Mouse (Mus musculus) limb, embryonic 11.5 days (tissue): ENCODE measurements around the gene Lcn5. TPM values are rescaled to one million over a fixed set of nuclear protein-coding genes. Genes with fewer than 3 reads are reported as not detected.

Experiments
- ATAC-seq: fragments of 200-750 bp; cut with Nextera tagmentation; 2 replicates; pipeline ENCODE4 v1.8.0; 2017; ENCODE audit warnings: low read depth; ENCODE audit not compliant: insufficient number of reproducible peaks, low FRiP score, low TSS enrichment
- DNase-seq: peaks from one replicate; pipeline ENCODE4 v3.0.0-alpha.2; 2015; ENCODE audit warnings: low spot score
- H3K27ac ChIP-seq: fragments of 300-500 bp; sonication (generic); replicated peaks from 2 replicates; pipeline ENCODE4 v1.5.1; 2014; ENCODE audit warnings: low read depth, mild to moderate bottlenecking, low read length
- H3K27me3 ChIP-seq: fragments of 300-500 bp; sonication (generic); 2 replicates; pipeline ENCODE4 v1.6.1; 2014; ENCODE audit warnings: mild to moderate bottlenecking, low read length, mixed read lengths; ENCODE audit not compliant: control insufficient read depth, insufficient read depth
- H3K36me3 ChIP-seq: fragments of 300-500 bp; sonication (generic); 2 replicates; pipeline ENCODE4 v1.6.1; 2014; ENCODE audit warnings: mild to moderate bottlenecking, low read length, moderate library complexity, mixed read lengths; ENCODE audit not compliant: control insufficient read depth, insufficient read depth
- H3K4me1 ChIP-seq: fragments of 300-500 bp; sonication (generic); 2 replicates; pipeline ENCODE4 v1.6.1; 2014; ENCODE audit warnings: low read length, mixed read lengths; ENCODE audit not compliant: control insufficient read depth, insufficient read depth
- H3K4me2 ChIP-seq: fragments of 300-500 bp; sonication (generic); 2 replicates; pipeline ENCODE4 v1.6.1; 2014; ENCODE audit warnings: low read depth, mild to moderate bottlenecking, moderate library complexity; ENCODE audit not compliant: severe bottlenecking
- H3K4me3 ChIP-seq: fragments of 300-500 bp; sonication (generic); 2 replicates; pipeline ENCODE4 v1.5.1; 2014; ENCODE audit warnings: low read depth, low read length
- H3K9ac ChIP-seq: fragments of 300-500 bp; sonication (generic); 2 replicates; pipeline ENCODE4 v1.6.1; 2014; ENCODE audit warnings: mild to moderate bottlenecking, low read length
- H3K9me3 ChIP-seq: fragments of 300-500 bp; sonication (generic); 2 replicates; pipeline ENCODE4 v1.6.1; 2016; ENCODE audit warnings: low read length; ENCODE audit not compliant: control insufficient read depth
- WGBS: fragments of 180-500 bp; shearing (Covaris S2); extraction: QIAGEN DNeasy Blood & Tissue Kit; methylation state at CpG from one replicate; pipeline ENCODE4 v1.1.7; 2014; 5-methylcytosine and 5-hydroxymethylcytosine counted together
- polyA plus RNA-seq: library from polyadenylated mRNA; unstranded; fragments of >200 nt; fragmentation: Nextera tagmentation; extraction: Ambion mirVana; gene quantifications from 2 replicates; pipeline ENCODE4 v1.2.1, GENCODE M21; 2014

Gene Lcn5
- not detected in 2 replicates for polyA plus RNA-seq

DNA sequence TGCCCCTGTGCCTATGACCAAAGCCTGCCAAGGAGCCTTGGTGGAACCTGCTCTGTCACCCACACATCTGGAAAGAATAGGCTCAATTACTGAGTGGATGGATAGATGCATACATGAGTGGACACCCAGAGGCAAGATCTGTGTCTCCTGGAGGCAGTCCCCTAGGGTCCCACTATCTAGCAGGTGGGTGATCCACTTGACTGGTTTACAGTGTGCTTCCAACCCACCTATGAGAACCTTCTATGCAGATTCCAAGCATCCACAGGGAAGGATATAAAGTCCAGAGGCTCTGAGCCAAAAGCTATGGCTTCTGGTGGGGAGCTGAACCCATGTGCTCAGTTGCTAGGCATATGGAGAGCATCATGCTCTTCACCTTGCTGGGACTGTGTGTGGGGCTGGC is at the start of gene Lcn5:
Gene Lcn5 (plus strand): TSS at position 301 of the 400 bp plus-strand sequence.
- ATAC-seq (no peak), DNase-seq (no peak)
- Histone ChIP-seq H3K9me3 (no peaks in the 10 kb centered on the region), H3K9ac (no peak within 1 kb of the TSS), H3K4me2 (no peak within 1 kb of the TSS), H3K4me1 (no peaks in the 10 kb centered on the region), H3K4me3 (no peak within 1 kb of the TSS), H3K27me3 (no peaks in the 10 kb centered on the region), H3K36me3 (no peaks in the 10 kb centered on the region), H3K27ac (no peak within 1 kb of the TSS)

DNA sequence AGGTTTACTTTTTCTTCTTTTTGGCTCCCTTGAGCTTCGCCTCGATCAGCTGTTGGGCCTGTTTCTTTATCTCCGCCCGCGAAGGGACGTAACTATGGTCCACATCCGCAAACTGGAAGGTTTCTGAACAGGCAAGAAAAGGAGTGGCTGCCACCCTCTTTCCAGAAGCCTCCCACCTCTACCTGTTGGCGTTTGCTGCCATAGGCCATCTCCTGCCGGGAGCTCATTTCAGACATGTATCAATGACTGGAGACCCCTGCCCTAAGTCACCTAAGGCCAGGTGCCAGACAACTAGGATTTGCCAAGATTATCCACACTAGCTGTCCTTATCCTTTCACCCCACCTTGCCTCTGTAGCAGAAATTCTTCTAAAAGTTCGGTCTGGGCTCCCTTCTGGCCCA is 49.1 kb upstream of the Lcn5 start:
- H3K27ac ChIP-seq = peak overlapping the region; percentile 93; the same call in 1 of the 2 replicates
- H3K4me2 ChIP-seq = peak overlapping the region; percentile 53; the same call in 1 of the 2 replicates
- no peaks in the 10 kb centered on the region for H3K36me3 ChIP-seq
- H3K4me1 ChIP-seq = peaks cover 3% of the 10 kb centered on the region
- ATAC-seq (peak; percentile 2; the same call in 1 of the 2 replicates), DNase-seq (no peak)
- peak overlapping the region; percentile 98 for H3K9ac ChIP-seq
- H3K9me3 ChIP-seq = no peaks in the 10 kb centered on the region
- WGBS = 65% methylated on average over 10 of the region's 10 CpGs
- peaks cover 6% of the 10 kb centered on the region; the same call in 1 of the 2 replicates for H3K27me3 ChIP-seq
- H3K4me3 ChIP-seq = peak overlapping the region; percentile 99

DNA sequence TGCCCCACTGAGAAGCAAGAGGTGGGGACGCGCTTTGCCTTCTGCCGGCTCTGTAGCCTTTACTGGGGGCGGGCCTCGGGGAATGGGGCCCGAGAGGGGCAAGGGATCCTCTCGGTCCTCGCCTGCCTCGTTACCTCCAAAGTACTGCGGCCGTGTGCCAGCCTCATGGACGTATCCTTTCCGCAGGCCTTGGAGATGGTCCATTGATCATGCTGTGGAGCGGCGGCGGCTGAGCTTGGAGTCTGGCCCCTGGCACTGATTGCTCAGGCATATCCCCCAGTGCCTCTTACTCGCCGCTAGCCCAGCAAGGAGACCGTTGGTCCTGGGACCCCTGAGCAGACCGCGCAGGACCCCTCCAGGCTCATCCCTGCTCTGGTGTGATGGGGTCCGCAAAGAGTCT is 41.4 kb upstream of the Lcn5 start:
- H3K36me3 ChIP-seq = no peaks in the 10 kb centered on the region
- 0 out of 2 replicates have a peak, but pooled peaks cover 3% of the 10 kb centered on the region for H3K4me1 ChIP-seq
- peaks cover 38% of the 10 kb centered on the region for H3K27me3 ChIP-seq
- 19% methylated on average over 22 of the region's 22 CpGs for WGBS
- peak; percentile 28 for DNase-seq
- 0 out of 2 replicates have a peak overlapping the region, but pooled peaks have one; percentile 40 for H3K9ac ChIP-seq
- H3K27ac ChIP-seq = no peak overlapping the region
- ATAC-seq = no peak
- no peak overlapping the region for H3K4me3 ChIP-seq
- H3K4me2 ChIP-seq = peak overlapping the region; percentile 10; the same call in 1 of the 2 replicates
- no peaks in the 10 kb centered on the region for H3K9me3 ChIP-seq

GRCm38 (mm10) chr2:25617578-25617977 is 40.2 kb upstream of the Lcn5 start, which contains the start of gene Ccdc183:
TSS of gene Ccdc183 (minus strand) at chr2:25617678.
- ATAC-seq (no peak), DNase-seq (no peak)
- Histone ChIP-seq H3K4me1 (0 out of 2 replicates have a peak, but pooled peaks cover 3% of the 10 kb centered on the region), H3K4me3 (no peak within 1 kb of the TSS), H3K27ac (no peak within 1 kb of the TSS), H3K4me2 (no peak within 1 kb of the TSS), H3K36me3 (no peaks in the 10 kb centered on the region), H3K9ac (no peak within 1 kb of the TSS), H3K9me3 (no peaks in the 10 kb centered on the region), H3K27me3 (peaks cover 38% of the 10 kb centered on the region)
- 79% methylated on average over 3 of the region's 3 CpGs for WGBS

DNA sequence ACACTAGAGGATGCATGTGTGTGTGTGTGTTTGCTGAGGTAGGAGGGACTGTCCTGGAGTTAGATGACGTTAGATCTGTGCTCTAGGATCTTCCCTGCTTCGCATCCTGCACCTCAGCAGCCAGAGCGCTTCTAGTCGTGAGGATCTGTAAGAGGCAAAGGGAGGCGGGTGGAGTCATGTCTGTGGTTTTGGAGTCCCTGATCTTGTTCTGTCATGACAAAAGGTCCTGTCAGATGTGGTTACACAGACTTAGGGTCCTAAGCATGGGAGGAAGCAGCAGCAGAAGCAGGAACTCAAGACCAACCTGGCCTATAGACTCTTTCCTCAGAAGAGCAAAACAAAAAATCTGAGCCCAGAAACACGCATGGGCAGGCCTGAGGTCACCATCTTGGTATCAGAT is 37.4 kb upstream of the Lcn5 start:
- no peak overlapping the region for H3K4me3 ChIP-seq
- H3K4me2 ChIP-seq = no peak overlapping the region
- H3K9ac ChIP-seq = no peak overlapping the region
- peaks cover 27% of the 10 kb centered on the region for H3K27me3 ChIP-seq
- H3K9me3 ChIP-seq = no peaks in the 10 kb centered on the region
- no peaks in the 10 kb centered on the region for H3K36me3 ChIP-seq
- H3K27ac ChIP-seq = no peak overlapping the region
- no peak for ATAC-seq
- DNase-seq = no peak
- WGBS = 81% methylated on average over 6 of the region's 6 CpGs
- H3K4me1 ChIP-seq = 0 out of 2 replicates have a peak, but pooled peaks cover 3% of the 10 kb centered on the region

DNA sequence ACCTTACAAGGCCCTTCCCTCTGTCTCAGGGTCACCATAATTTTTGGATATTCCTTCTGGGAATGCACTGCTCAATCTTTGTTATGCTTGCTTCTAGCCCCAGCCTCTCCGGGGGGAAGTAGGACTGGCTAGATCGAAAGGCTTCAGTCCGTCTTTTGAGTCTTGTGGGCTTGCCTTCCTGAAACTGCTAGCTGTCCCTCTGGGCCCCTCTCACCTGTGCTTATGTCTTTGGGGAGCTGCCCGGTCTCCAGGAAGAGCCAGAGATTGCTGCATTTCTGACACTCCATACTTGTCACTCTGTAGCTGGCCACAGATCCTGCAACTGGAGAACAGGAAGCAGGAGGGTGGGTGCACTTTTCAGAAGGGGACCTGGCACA is 36.9 kb upstream of the Lcn5 start:
- H3K36me3 ChIP-seq = no peaks in the 10 kb centered on the region
- H3K27me3 ChIP-seq = peaks cover 23% of the 10 kb centered on the region
- no peak overlapping the region for H3K4me2 ChIP-seq
- DNase-seq (no peak), ATAC-seq (no peak)
- H3K9me3 ChIP-seq = no peaks in the 10 kb centered on the region
- WGBS = 89% methylated on average over 4 of the region's 4 CpGs
- H3K4me1 ChIP-seq = 0 out of 2 replicates have a peak, but pooled peaks cover 3% of the 10 kb centered on the region
- H3K27ac ChIP-seq = no peak overlapping the region
- H3K9ac ChIP-seq = no peak overlapping the region
- no peak overlapping the region for H3K4me3 ChIP-seq

DNA sequence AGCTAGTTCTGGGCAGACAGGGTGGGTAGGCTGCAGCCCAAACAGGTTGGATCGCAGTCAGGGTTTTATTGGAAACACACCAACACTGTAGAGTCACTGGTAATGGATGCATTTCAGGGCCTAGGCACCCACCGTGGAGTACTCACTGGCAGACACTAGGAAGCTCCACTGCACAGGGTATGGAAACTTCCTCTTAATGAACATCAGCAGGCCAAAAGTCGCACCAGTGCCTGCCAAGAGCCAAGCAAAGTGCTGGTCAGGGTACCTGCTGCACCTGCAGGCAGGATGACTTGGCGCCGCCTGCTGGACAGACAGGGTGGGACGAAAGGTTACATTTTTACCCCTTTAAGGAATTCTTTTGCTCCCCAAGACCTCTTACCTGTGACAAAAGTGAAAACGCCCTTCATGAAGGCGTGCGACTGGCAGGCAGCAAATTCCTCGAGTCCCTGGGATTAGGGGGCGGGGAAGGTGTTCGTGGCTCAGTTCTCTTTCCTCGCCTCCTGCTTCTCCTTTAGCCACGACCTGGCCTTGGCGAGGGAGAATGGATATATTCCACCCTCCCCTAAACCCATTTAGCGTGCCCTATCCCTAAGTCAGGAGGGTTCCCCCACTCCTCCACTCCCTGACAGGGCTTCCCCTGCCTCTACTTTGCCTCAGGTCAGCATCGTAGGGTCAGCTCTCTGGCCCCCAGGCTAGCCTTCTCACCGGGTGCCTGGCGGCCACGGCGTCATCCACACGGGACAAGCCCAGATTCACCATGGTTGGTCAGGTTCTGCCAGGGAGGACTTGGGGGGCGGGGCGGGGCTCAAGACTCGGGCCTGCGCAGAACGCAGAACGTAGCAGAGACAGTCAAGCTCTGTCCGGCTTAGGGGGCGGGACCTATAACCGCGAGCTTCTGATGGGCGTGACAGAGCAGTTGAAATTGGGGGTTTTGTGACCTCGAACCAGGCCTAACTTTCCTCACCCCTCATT is 36.2 kb upstream of the Lcn5 start, which contains the start of gene Tmem141:
Gene Tmem141 (minus strand): TSS at position 777 of the 972 bp plus-strand sequence.
- peak within 1 kb of the TSS; percentile 42 for H3K4me3 ChIP-seq
- H3K9ac ChIP-seq = peak within 1 kb of the TSS; percentile 49
- H3K9me3 ChIP-seq = no peaks in the 10 kb centered on the region
- H3K27me3 ChIP-seq = peaks cover 16% of the 10 kb centered on the region
- WGBS = 6% methylated on average over 34 of the region's 34 CpGs
- H3K36me3 ChIP-seq = no peaks in the 10 kb centered on the region
- peak; percentile 84 for DNase-seq
- H3K4me2 ChIP-seq = peak within 1 kb of the TSS; percentile 64
- H3K4me1 ChIP-seq = no peaks in the 10 kb centered on the region
- ATAC-seq = peak; percentile 93
- no peak within 1 kb of the TSS for H3K27ac ChIP-seq

DNA sequence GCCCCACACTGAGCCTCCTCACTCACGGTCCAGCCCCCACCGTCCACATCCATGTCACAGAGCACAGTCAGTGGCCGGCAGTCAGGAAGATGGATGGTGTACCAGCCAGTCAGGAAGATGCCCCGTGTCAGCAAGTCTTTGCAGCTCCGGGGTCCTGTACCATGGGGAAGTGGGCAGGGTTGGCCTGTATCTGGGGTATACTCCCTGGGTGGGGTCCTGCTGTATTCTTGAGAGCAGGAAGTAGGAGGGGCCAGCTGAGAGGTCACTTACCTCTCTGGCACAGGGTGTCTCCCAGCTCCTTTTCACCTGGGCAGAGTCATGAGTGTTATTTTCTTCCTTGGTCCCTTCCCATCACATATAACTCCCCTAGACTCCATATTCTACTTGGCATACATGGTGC is 31.8 kb upstream of the Lcn5 start:
- WGBS = 62% methylated on average over 5 of the region's 5 CpGs
- Histone ChIP-seq H3K27ac (no peak overlapping the region), H3K36me3 (no peaks in the 10 kb centered on the region), H3K9ac (no peak overlapping the region), H3K4me1 (no peaks in the 10 kb centered on the region), H3K4me2 (no peak overlapping the region), H3K27me3 (no peaks in the 10 kb centered on the region), H3K4me3 (no peak overlapping the region), H3K9me3 (no peaks in the 10 kb centered on the region)
- DNase-seq (no peak), ATAC-seq (no peak)
